Mouse (Mus musculus): ENCODE measurements around the gene Cox7a2. TPM values are rescaled to one million over a fixed set of nuclear protein-coding genes. Genes with fewer than 3 reads are reported as not detected.

Gene Cox7a2
- polyA plus RNA-seq, 1 experiment from 2014 or later = 689 TPM

DNA sequence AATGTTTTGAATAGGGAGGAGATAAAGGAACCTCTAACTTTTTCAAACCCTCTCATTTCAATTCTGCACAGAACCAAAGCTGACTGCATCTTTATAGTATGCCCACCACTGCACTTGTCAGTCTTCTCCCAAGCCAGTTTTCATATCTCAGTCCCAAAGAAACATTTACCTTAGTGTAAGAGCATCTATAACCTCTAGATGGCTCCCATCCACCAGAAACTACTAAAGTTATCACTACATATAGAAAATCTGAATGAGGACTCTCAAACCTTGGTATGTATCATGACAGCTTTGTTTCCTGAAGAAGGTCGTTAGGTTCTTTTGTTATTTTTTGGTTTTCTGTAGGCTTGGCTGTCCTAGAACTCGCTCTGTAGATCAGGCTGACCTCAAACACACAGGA, 19.7 kb upstream of the Cox7a2 start:
- 88% methylated on average over 2 of the region's 2 CpGs for WGBS
- Histone ChIP-seq H3K9me3 (no peaks in the 10 kb centered on the region), H3K4me3 (no peak overlapping the region), H3K36me3 (peaks cover 6% of the 10 kb centered on the region; the same call in 1 of the 2 replicates), H3K27ac (no peak overlapping the region), H3K4me2 (replicated peaks) (no peak overlapping the region), H3K9ac (no peak overlapping the region), H3K4me1 (0 out of 2 replicates have a peak, but pooled peaks cover 3% of the 10 kb centered on the region), H3K27me3 (replicated peaks) (no peaks in the 10 kb centered on the region)
- ATAC-seq (ENCODE audit: low FRiP score, low read depth) = no peak

DNA sequence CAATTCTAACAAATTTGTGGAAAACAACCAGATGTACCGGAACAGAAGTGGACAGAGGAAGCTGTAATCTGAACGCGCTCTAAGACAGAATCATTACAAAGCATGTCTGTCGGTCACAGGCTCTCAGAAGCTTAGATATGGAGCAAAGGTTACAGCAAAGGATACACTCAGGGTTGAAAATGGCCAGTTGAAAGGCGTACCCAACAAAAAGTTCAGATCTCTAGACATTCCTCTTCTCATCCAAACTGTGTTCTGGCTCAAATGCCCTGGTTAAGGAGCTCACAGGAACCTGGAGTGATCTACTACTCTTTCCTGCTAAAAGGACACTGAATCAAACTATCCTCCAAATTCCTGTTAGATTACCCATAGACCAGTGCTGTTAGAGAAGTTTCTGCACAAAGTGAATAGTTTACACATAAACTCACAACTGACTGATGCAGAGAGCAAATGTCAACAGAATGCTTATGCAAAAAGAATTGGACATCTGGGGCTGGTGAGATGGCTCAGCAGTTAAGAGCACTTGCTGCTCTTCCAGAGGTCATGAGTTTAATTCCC, 7.4 kb upstream of the Cox7a2 start:
- H3K27ac ChIP-seq = no peak overlapping the region
- H3K9me3 ChIP-seq = no peaks in the 10 kb centered on the region
- H3K27me3 ChIP-seq (replicated peaks) = no peaks in the 10 kb centered on the region
- ATAC-seq (ENCODE audit: low FRiP score, low read depth) = no peak
- 92% methylated on average over 5 of the region's 5 CpGs for WGBS
- H3K36me3 ChIP-seq = no peaks in the 10 kb centered on the region
- no peak overlapping the region for H3K4me2 ChIP-seq (replicated peaks)
- no peak overlapping the region for H3K4me3 ChIP-seq
- H3K9ac ChIP-seq = no peak overlapping the region
- H3K4me1 ChIP-seq = no peaks in the 10 kb centered on the region

DNA sequence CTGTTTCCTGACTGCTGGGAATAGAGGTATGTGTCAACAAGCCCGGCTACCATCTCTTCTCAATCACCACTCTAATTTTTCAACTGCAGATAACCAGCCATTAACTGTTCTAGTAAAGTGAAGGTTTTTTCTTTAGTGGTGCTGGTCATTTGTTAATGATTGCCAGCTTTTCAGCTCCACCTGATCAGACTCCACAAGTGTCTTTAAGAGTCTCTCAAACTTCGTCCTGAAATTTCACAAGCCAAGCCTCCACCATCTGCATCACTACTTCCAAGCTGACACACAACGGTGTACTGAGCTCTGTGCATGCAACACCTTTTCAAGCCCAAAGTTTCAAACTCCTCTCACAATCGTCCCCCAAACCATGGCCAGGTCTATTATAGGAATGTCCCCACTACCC, 5.7 kb upstream of the Cox7a2 start:
- no peak for ATAC-seq (ENCODE audit: low FRiP score, low read depth)

DNA sequence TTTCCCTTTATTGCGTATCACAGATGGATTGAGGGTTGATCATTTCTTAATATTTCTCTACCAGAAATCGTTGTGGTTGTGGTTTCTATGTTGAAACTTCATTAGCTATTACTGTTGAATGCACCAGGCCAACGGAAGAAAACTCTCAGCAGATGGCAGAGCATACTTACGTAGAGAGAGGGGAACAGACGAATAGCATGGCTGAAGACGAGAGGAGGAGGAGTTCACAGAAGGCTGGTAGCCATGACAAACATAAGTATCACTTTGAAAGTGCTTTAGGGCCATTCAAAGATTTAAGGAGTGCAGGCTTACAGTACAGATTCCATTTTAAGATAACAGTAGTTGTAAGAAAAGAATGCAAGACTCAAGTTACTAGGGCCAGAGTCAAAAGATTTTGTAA, 2.8 kb upstream of the Cox7a2 start:
- Histone ChIP-seq H3K27ac (no peak overlapping the region), H3K4me1 (peaks cover 5% of the 10 kb centered on the region; the same call in 1 of the 2 replicates), H3K36me3 (0 out of 2 replicates have a peak, but pooled peaks cover 3% of the 10 kb centered on the region), H3K9me3 (no peaks in the 10 kb centered on the region), H3K4me2 (replicated peaks) (no peak overlapping the region), H3K27me3 (replicated peaks) (no peaks in the 10 kb centered on the region), H3K9ac (no peak overlapping the region), H3K4me3 (no peak overlapping the region)
- 84% methylated on average over 6 of the region's 6 CpGs for WGBS
- ATAC-seq (ENCODE audit: low FRiP score, low read depth) = no peak

More for the DNA sequence above, 5.7 kb upstream of the Cox7a2 start:
- Histone ChIP-seq H3K4me2 (replicated peaks) (no peak overlapping the region), H3K27ac (no peak overlapping the region), H3K27me3 (replicated peaks) (no peaks in the 10 kb centered on the region), H3K4me1 (no peaks in the 10 kb centered on the region), H3K9me3 (no peaks in the 10 kb centered on the region), H3K4me3 (no peak overlapping the region), H3K36me3 (no peaks in the 10 kb centered on the region), H3K9ac (no peak overlapping the region)
- WGBS = 87% methylated on average over 4 of the region's 4 CpGs

DNA sequence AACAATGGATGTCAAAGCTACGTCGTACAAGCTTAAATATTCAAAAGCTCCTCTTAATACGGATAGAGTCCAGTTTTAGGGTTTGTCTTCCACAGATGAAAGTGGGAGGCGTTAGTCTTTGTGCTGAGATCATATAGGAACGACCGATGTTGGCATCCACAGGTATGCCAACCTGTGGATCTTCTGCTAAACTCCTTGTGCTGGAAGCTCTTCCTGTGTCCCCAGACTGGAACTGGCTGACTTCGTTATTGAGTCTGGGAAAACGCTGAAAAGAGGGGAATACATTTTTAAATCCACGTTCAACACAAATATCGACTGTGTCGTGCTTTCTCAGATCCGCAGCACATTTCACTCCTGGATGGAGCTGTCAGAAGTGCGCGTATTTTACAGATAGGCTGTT, 398 bp upstream of the Cox7a2 start:
- peak overlapping the region; percentile 72 for H3K4me2 ChIP-seq (replicated peaks)
- H3K4me3 ChIP-seq = peak overlapping the region; percentile 74
- ATAC-seq (ENCODE audit: low FRiP score, low read depth) = peak; percentile 42; the same call in 1 of the 2 replicates
- peaks cover 13% of the 10 kb centered on the region for H3K36me3 ChIP-seq
- no peaks in the 10 kb centered on the region for H3K27me3 ChIP-seq (replicated peaks)
- H3K27ac ChIP-seq = 0 out of 2 replicates have a peak overlapping the region, but pooled peaks have one; percentile 23
- WGBS = 11% methylated on average over 14 of the region's 14 CpGs
- peak overlapping the region; percentile 54 for H3K9ac ChIP-seq
- H3K9me3 ChIP-seq = no peaks in the 10 kb centered on the region
- peaks cover 5% of the 10 kb centered on the region; the same call in 1 of the 2 replicates for H3K4me1 ChIP-seq

DNA sequence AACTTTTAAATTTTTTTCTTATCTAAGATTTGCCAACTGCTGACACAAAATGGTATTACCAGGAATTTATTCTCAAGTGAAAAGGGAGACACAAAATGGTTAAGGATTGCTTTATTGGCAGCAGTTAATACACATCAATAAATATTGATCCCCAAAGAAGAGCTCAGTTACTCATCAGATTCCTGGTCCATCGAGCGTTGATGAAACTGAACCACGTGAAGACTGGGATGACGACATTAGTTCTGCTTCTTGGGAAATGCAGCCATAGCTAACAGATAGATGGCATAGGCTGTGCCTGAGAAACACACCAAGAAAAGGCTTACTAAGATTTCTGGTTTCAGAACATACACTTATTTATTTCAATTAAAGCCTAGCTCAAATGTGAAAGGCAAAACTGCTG, 4.4 kb downstream of the Cox7a2 start:
- Histone ChIP-seq H3K36me3 (peaks cover 39% of the 10 kb centered on the region), H3K4me2 (replicated peaks) (no peak overlapping the region), H3K4me1 (peaks cover 5% of the 10 kb centered on the region; the same call in 1 of the 2 replicates), H3K27ac (no peak overlapping the region), H3K9me3 (no peaks in the 10 kb centered on the region), H3K27me3 (replicated peaks) (no peaks in the 10 kb centered on the region), H3K9ac (no peak overlapping the region), H3K4me3 (no peak overlapping the region)
- no peak for ATAC-seq (ENCODE audit: low FRiP score, low read depth)
- WGBS = 94% methylated on average over 4 of the region's 4 CpGs

DNA sequence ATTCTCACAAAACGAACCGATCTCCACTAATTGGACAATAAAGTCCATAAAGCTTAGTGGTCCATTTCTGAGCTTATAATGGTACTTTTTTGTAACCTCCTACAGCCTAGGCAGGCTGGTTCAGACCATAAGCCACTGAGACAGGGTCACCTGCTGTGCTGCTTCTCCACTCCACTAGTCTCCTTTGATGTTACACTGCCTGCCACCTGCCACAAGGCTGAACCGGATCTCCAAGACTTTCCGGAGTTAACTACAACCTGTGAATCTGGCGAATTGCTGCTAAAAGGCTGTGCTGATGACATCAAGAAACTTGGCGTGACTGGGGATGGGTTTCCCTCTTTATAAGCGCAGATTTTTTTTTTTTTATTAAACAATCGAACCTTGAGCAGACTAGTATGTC, 7.8 kb downstream of the Cox7a2 start:
- Histone ChIP-seq H3K4me2 (replicated peaks) (no peak overlapping the region), H3K27ac (no peak overlapping the region), H3K4me3 (no peak overlapping the region), H3K9ac (no peak overlapping the region), H3K4me1 (no peaks in the 10 kb centered on the region), H3K9me3 (no peaks in the 10 kb centered on the region), H3K36me3 (peaks cover 36% of the 10 kb centered on the region), H3K27me3 (replicated peaks) (no peaks in the 10 kb centered on the region)
- ATAC-seq (ENCODE audit: low FRiP score, low read depth) = no peak
- 69% methylated on average over 8 of the region's 8 CpGs for WGBS

DNA sequence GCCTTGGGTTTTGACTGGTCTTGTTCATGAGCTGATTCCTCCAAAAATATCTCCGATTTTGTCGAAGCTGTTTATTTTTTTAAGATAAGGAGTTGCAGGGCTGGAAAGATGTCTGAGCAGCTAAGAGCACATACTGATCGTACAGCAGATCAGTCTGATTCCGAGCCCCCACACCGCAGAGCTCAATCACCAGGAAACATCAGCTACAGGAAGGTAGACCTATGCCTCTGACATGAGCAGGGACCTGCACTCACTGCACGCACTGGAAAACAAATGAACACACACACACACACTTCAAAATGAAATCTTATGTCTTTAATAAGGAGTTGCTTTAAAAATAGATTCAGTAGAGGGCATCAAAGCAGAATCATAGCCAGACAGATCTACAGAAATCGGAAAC, 9.0 kb downstream of the Cox7a2 start:
- no peak for ATAC-seq (ENCODE audit: low FRiP score, low read depth)
- Histone ChIP-seq H3K4me1 (no peaks in the 10 kb centered on the region), H3K4me3 (no peak overlapping the region), H3K27me3 (replicated peaks) (no peaks in the 10 kb centered on the region), H3K4me2 (replicated peaks) (no peak overlapping the region), H3K36me3 (peaks cover 32% of the 10 kb centered on the region), H3K9me3 (no peaks in the 10 kb centered on the region), H3K27ac (no peak overlapping the region), H3K9ac (no peak overlapping the region)
- WGBS = 93% methylated on average over 7 of the region's 7 CpGs

DNA sequence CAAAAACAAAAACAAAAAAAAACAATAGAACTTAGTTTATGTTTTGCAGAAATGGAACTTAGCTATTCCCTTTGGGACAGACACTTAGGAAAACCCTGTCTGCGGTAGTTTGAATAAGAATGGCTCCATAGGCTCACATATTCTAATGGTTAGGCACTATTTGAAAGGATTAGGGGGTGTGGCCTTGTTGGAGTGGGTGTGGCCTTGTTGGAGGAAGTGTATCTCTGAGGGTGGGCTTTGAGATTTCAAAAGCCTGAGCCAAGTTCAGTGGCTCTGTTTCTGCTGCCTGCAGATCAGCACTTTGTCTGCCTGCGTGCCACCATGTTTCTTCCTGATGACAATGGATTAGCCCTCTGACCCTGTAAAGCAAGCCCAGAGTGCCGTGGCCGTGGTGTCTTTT, 14.6 kb downstream of the Cox7a2 start:
- Histone ChIP-seq H3K4me3 (no peak overlapping the region), H3K27ac (no peak overlapping the region), H3K4me2 (replicated peaks) (no peak overlapping the region), H3K27me3 (replicated peaks) (no peaks in the 10 kb centered on the region), H3K4me1 (no peaks in the 10 kb centered on the region), H3K9me3 (no peaks in the 10 kb centered on the region), H3K9ac (no peak overlapping the region), H3K36me3 (no peaks in the 10 kb centered on the region)
- ATAC-seq (ENCODE audit: low FRiP score, low read depth) = no peak
- WGBS = 65% methylated on average over 4 of the region's 4 CpGs

DNA sequence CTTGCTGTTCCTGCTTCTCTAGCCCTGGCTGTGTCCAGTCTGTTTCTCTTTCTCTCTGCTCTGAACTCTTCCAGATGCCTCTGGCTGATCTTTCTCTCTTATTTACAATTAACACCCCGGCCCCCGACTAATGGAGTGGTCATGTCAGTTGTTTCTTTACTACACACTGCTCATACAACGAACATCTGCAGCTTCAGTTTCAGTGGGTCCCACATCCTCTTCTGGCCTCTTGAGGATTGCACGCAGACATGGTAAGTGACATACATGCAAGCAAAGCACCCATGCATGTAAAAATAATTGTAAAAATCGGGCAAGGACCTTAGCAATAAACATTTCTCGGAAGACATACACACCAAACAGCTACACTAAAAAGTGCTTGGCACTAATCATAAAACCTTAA, 24.1 kb downstream of the Cox7a2 start:
- no peak for ATAC-seq (ENCODE audit: low FRiP score, low read depth)
- Histone ChIP-seq H3K4me2 (replicated peaks) (no peak overlapping the region), H3K9me3 (no peaks in the 10 kb centered on the region), H3K4me3 (no peak overlapping the region), H3K36me3 (no peaks in the 10 kb centered on the region), H3K27ac (no peak overlapping the region), H3K27me3 (replicated peaks) (no peaks in the 10 kb centered on the region), H3K9ac (no peak overlapping the region), H3K4me1 (no peaks in the 10 kb centered on the region)
- WGBS = 80% methylated on average over 6 of the region's 6 CpGs

DNA sequence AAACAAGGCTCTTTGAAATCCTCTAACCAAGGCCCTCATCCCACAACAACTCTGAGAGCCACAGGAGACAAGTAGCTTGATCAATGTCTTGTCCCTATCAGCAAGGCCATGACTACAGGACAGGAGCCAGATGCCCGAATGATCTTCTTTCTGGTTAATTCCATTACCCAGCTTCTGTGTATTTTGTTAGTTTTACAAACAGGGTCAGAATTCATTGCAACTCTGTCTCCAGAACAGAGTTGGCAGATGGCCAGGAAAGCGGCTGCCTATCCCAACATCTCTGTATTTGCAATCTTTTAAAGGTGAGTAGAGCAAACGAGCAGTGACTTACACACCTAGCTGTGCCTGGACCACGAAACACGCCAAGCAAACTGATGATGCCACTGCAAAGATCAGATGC, 29.4 kb downstream of the Cox7a2 start:
- no peak overlapping the region for H3K4me3 ChIP-seq
- H3K27me3 ChIP-seq (replicated peaks) = no peaks in the 10 kb centered on the region
- WGBS = 94% methylated on average over 5 of the region's 5 CpGs
- H3K27ac ChIP-seq = no peak overlapping the region
- no peak overlapping the region for H3K9ac ChIP-seq
- H3K36me3 ChIP-seq = no peaks in the 10 kb centered on the region
- H3K4me2 ChIP-seq (replicated peaks) = no peak overlapping the region
- ATAC-seq (ENCODE audit: low FRiP score, low read depth) = no peak
- H3K4me1 ChIP-seq = no peaks in the 10 kb centered on the region
- H3K9me3 ChIP-seq = no peaks in the 10 kb centered on the region

DNA sequence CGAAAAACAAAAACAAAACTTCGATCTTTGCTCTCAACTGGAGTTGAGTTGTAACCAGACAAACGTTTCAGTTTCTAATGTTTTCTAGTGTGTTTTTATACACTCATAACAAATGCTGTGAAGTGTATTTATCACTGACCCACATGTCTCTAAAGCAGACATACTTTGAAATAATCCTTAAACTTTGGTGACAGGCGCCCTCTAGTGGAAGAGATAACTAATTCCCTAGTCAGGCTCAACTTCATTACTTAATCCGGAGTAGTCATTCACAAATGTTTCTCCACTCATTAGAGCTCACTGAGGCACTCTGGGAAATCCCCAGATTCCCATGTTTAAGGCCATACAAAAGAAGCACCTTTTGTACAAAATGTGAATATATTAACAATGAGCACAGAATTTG, 36.6 kb downstream of the Cox7a2 start:
- Histone ChIP-seq H3K9ac (no peak overlapping the region), H3K4me2 (replicated peaks) (no peak overlapping the region), H3K27me3 (replicated peaks) (peaks cover 23% of the 10 kb centered on the region), H3K4me3 (no peak overlapping the region), H3K4me1 (peaks cover 18% of the 10 kb centered on the region), H3K9me3 (no peaks in the 10 kb centered on the region), H3K36me3 (no peaks in the 10 kb centered on the region), H3K27ac (no peak overlapping the region)
- WGBS = 35% methylated on average over 5 of the region's 5 CpGs
- no peak for ATAC-seq (ENCODE audit: low FRiP score, low read depth)

DNA sequence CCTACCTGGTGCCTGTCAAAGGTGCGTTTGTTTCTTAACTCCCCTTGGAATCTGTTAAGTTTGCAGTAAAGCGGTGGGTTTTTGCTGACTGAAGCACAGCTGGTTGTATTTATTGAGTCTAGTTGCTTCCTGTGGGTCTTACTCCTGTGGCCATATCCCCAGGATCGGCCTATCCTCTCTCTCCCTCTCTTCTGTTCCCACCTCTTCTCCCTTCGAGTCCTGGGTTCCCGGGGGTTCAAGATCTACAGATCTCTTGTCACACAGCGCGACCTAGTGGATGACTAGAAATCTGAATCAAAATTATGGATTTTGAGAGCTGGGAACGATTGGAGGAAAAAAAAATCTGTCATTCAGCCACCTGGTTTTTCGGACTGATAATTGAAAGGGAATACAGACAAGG, 38.6 kb downstream of the Cox7a2 start:
- no peaks in the 10 kb centered on the region for H3K9me3 ChIP-seq
- H3K4me3 ChIP-seq = no peak overlapping the region
- peaks cover 28% of the 10 kb centered on the region for H3K27me3 ChIP-seq (replicated peaks)
- no peak overlapping the region for H3K27ac ChIP-seq
- H3K4me1 ChIP-seq = peaks cover 22% of the 10 kb centered on the region
- ATAC-seq (ENCODE audit: low FRiP score, low read depth) = no peak
- peak overlapping the region; percentile 31; the same call in 1 of the 2 replicates for H3K4me2 ChIP-seq (replicated peaks)
- no peaks in the 10 kb centered on the region for H3K36me3 ChIP-seq
- H3K9ac ChIP-seq = no peak overlapping the region
- WGBS = 13% methylated on average over 9 of the region's 9 CpGs
